Mouse (Mus musculus): ENCODE measurements at regions not wholly inside any gene's neighbourhood (a gene's known extent, or its start where the extent isn't known, plus 50 kb on each side); places are given as distances from the start of the nearest gene placed in this dataset.

DNA sequence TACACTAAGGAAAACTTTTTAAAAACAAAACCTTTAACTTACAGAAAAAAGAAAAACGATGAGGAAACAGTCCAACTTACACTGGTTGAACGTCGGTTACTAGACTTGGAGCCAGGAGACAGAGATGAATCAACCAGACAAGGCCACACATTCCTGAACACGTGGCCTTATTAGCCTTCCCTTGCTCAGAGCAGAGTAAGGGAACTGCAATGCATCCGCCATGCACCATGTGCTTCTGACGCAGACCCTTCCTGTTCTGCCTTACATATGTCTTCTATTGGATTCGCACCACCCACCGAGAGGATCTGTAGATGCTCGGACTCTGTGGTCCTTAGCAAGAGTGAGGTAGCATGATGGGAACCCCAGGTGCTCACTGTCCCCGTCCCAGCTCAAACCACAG lies 336.2 kb upstream of the Zfp637 start:
- DNase-seq (ENCODE audit: low read depth, low spot score), result no peak

DNA sequence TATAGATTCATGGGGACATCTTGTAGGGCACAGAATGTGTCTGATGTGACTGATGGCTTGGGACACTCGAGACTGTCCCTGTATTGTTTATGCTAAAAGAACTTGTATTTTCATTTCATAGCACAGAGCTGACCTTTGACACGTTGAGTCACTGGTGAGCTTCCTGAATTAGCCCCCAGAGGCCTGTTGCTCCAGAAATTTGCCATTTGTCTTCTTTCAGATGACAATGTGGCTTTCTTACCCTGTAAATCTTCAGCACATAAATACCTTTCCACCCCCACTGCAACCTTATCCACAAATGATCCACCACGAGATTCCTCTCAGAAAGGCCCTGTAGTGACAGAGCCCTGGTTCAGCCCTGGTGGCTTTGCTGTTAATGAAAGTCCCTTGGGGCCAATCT lies 335.5 kb upstream of the Zfp637 start:
- no peak for DNase-seq (ENCODE audit: low read depth, low spot score)

DNA sequence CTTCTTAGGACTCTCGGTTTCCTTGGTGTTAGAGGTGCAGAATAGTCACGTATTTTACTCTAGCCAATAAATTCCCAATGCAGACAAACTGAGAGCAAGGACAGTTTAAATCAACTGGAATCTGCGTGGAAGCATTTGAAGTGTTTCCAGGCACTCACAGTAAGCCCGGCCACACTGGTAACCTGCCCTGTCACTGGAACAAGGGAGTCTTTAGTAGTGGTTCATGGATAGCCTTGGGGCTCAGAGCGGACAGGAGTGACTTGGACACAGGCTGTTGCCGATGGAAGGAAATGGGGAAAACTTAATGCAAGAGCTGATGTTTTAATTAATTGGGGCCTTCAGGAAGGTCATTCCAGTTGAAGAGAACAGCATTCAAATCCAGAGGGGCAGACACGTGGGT lies 334.4 kb upstream of the Zfp637 start:
- DNase-seq (ENCODE audit: low read depth, low spot score), result no peak

DNA sequence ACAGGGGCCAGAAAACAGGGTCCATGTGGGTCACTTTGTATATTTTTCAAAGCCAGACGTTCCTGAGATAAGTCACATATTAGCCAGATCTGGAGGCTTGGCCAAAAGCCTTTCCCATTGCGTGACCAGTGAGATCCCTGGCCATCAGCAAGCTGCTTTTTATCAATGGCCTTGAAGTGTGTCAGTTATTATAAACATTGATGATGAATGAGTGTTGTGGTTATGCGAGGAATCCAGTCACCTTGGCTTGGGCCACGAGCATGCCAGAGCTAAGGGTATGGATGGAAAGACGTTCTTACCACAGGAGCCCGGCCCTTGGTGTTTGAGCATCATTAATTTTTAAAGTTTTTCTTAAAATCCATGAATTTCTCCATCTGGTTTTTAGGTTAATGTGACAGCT lies 332.1 kb upstream of the Zfp637 start:
- DNase-seq (ENCODE audit: low read depth, low spot score), result no peak

DNA sequence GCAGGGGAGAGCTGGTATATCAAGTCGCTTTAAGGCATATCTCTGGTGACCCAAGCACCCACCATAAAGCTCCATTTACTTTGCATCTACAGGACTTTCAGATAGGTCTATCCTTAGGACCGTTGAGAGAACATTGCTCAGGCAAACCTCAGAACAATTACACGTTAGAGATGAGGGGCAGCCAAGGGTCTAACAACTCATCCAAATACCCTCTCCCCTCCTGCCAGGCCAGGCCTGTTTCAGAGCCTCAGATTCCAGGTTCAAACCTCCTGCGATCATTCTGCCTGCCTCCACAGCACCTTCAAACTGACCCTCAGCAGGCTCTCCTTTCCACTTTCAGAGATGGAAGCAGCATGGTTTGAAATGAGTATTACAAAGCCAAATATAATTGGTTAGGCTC lies 331.0 kb upstream of the Zfp637 start:
- DNase-seq (ENCODE audit: low read depth, low spot score), result no peak

DNA sequence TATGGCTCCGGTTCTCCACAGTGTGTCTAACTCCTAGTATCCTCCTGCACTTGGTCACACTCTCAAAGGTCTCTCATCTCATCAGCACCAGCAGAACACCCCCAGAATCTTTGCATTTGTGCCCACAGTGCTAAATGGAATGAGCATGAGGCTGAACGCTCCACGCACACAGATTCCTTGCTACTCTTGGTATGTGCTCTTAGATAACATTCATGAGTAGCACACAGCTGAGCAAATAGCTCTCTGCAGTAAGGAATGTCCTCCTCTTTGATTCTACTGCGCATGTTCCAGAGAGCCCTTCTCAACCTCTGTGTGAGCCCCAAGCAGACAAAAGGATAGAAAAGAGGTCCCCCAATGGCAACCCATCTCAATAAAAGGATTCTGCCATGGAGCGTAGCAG lies 326.1 kb upstream of the Zfp637 start:
- DNase-seq (ENCODE audit: low read depth, low spot score), result no peak

DNA sequence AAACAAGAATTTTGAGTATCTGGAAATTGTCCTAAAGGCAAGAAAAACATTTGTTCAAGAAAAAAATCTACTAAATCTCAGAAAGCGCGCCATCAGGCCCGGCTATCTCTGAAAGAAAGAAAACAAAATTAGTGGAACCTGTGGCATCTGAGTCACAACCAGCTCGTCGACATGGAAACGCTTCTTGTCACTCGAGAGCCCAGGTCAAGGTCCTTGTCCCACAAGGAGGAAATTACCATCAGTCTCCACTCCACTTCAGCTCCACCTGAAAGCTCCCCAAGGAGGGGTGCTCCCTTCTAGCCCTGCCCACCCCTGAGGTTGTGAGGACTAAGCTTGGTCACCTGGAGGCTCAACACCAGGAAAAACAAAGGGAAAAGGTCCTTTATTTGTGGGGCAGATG lies 324.1 kb upstream of the Zfp637 start:
- no peak for DNase-seq (ENCODE audit: low read depth, low spot score)

DNA sequence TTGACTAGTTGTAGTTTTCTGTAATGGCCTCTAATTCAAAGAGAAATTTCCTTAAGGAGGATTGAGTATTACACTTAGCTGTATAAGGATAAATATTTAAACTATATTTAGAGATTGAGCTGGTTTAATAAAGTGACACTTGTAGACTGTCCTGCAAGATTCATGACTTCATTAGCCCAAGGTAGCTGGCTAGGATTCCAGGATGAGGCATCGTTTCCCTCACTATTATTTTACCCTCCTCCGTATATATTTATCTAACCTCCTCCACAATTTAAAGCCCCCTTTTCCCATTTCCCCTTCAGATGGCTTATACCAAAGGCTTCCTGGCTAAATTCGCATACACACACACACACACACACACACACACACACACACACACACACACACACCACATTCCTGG lies 322.0 kb upstream of the Zfp637 start:
- no peak for DNase-seq (ENCODE audit: low read depth, low spot score)

DNA sequence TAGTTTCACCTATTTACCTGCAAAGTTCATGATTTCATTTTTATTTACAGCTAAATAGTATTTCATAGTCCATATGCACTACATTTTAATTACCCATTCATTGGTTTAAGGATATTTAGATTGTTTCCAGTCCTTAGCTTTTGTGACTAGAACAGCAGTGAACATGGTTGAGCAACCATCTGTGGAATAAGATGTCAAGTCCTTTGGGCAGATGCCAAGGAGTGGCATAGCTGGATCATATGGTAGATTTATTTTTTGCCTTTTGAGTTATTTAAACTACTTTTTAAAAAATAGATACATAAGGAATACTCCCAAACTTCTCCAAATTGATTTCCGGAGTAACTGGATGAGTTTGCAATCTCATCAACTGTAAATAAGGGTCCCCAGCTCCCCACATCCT lies 321.5 kb upstream of the Zfp637 start:
- DNase-seq (ENCODE audit: low read depth, low spot score), result no peak

DNA sequence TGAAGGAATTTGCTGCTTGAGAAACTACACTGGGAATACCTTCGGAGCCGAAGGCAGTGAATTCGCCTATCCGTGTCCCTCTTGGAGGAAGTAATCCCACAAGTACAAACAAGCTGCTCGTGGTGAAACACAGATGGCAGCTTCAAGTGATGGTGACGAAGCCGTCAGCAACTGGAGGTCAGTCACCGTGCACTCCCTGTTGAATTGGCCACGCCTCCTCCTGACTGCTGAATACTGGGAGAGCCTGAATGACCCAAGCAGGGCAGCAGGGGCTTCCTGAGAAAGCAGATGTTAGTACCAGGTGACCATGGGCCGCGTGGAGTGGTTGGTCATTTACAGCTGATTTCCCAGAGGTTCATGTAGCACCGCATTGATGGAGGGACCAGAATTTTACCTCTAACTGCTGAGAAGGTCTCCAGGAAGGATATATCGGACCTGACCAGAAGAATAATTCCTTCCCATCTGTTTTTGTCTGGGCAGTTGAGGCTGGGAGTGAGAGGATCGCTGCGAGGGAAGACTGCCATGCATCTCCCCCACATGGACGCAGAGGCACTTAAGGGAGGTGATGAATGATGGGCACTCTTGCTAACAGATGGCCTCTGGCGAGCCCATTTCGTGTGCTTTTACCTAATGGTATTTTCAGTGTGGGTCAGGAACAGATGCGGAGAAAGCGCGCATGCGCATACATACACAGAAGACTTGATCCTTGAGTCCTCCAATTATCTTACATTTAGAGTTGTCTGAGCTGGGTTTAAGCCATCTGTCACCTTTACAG lies 314.6 kb upstream of the Zfp637 start:
- no peak for DNase-seq (ENCODE audit: low read depth, low spot score)

DNA sequence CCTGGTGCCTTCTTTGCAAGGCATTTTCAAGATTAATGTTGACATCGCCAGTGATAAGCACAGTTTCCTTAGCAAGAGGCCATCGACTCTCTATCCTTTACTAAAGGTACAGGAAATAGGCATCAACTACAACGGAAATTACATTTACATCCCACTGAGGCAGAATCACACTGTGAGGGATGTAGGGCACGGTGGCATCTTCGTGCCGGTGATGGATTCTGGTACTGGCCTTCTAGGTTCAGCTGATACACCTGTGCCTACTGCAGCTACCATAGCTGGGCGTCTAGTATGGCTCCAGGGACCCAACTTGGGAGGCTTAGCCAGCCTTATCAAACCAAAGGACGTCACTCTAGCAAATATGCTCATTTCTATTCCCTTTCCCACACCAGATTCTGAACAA lies 313.5 kb upstream of the Zfp637 start:
- DNase-seq (ENCODE audit: low read depth, low spot score), result no peak

DNA sequence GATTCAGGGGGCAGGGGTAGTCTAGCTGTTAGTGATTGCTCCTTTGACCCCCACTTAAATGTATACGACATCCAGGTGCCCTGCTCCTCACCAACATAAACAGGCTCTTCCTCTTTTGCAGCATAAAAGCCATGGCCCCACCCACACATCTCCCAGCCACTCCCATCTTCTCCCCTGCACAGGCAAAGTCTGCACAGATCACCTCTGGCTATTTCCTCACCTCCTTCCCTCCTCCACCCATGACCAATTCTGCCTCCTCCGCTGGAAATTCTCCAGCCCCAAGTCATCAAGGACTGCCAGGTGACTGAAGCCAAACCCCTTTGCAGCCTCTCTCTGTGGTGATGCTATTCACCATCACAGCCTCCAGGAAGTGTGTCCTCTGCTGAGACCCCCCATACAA lies 306.8 kb upstream of the Zfp637 start:
- peak; percentile 14 for DNase-seq (ENCODE audit: low read depth, low spot score)

DNA sequence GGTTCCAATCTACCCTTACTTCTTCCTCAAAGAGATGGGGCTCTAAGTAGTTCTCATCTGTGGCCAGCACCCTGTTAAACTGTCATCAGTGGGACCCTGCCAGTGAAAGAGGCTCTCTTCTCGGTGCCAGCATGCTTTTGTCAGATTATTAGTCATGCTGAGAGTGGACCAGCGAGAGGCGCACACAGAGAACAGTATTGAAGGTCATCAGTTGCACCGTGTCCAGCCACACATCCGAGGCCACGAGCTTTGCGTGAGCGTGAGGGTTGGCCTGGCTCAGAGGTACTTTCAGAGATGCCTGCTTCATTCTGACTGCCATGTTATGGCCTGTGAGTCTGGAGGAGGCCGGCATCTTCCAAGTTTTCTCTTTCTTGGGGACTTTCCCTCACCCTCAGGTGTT lies 306.0 kb upstream of the Zfp637 start:
- DNase-seq (ENCODE audit: low read depth, low spot score), result no peak

DNA sequence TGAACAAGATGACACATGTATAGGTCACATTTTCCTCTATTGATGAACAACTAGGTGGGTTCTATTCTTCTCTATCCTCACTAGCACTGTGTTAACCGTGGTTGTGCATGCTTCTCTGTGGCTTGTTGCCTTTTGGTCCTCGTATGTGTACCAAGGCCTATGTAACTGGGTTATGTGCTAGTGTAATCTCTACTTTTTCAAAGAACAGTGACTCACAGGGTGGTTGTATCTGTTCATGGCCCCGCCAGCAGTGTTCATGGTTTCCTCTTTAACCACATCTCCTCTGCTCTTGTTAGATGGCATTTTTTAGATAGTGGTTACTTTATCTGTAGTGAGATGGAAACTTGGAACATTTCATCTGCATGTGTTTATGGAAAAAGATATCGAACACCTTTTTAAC lies 304.9 kb upstream of the Zfp637 start:
- no peak for DNase-seq (ENCODE audit: low read depth, low spot score)

DNA sequence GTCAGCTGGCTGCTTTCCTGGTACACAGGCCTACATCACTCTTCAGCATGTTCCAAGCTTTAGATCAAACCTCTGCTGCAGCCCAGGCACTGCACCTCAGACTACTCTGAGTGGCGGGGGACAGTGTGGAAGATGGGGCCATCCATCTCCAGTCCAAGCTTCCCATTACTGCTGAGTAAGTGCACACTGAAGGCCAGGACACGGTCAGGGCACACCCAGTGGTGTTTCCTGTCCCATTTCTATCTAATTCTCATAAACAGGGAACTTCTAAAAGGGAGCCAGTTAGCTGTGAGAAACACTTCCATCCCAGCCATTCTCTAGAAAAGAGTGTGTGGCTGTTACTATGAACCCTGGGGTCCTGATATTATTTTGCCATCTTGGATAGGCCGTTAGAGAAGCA lies 298.5 kb upstream of the Zfp637 start:
- DNase-seq (ENCODE audit: low read depth, low spot score), result no peak

DNA sequence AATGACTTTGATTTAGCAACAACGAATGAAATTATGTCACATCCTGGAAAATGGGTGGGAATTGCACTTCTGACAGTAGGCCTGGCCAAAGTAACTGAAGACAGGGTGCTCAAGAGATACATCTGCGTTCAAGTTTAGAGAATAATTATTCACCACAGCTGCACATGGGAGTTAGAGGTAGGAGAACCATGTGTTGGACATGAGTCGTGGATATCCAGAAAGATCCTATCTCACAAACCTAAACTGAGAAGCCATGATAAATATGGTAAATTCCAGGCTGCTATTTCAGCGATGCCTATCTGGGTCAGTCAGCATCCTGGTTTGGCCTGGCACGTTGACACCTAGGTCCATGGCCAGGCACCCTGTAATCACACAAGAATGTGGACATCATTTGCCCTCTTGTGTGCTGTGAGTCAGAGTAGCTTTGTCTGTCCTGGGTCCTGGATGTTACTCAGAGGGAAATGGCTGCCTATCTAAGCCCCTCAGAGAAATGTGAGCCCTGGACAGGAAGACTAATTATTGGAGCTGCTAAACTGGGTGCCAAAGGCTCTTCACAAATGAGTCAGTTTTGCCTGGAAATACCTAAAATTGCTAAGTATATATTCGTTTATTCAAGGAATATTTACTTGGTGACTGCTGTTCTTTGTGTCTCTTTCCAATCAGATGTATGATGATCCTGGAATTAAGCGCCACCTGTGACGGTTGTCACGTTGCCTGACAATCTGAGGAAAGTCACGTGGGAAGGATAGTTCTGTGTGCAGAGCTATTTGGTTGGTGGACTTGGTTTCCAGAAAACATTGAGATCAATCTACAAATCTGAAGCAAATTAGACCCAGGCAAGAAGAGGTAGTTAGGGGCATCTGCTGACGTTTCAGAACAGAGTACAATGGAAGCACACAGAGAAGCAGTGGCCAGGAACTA lies 296.4 kb upstream of the Zfp637 start:
- no peak for DNase-seq (ENCODE audit: low read depth, low spot score)

DNA sequence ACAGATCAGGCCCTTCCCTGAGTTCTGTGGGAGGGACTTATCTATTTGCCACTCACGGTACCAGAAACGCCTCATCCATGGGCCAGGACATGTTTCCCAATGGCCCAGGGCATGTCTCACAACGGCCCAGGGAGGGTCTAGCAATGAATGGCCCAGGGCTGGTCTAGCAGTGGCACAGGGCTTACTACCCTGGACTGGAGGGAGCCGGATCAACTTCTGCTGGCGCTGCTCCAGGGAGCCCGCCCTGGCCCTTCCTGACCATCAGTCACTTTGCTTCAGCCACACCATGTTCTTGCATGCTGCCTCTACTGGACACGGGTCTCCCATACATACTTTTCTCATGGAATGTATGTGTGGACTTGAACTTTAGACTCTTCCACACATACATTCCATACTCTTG lies 290.1 kb upstream of the Zfp637 start:
- no peak for DNase-seq (ENCODE audit: low read depth, low spot score)

DNA sequence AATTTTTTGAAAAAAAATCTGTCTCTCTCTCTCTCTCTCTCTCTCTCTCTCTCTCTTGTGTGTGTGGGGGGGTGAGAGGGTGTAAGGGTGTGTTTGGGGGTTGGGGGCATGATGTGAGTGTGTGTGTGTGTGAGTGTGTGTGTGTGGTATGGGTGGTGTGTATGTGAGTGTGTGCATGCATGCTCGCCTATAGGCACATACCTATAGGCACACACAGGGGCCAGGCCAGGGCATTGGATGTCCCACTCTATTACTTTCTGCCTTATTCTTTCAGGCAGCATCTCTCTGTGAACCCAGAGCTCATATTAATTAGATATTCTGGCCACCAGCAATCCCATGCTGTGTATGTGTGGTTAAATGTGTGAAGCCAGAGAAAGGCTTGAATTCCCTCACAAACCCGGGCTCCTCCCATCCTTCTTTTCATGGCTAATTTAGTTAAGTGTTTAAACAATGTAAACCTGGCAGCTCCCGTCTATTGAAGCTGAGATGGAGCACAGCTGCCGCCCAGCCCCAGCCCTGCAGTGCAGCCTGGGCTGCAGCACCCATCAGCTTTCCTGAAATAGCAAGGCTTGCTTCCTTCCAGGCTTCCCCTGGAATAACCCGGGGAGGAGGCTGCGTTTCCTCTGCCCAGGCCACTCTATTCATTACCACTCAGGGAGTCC lies 288.8 kb upstream of the Zfp637 start:
- DNase-seq (ENCODE audit: low read depth, low spot score), result peak; percentile 52

DNA sequence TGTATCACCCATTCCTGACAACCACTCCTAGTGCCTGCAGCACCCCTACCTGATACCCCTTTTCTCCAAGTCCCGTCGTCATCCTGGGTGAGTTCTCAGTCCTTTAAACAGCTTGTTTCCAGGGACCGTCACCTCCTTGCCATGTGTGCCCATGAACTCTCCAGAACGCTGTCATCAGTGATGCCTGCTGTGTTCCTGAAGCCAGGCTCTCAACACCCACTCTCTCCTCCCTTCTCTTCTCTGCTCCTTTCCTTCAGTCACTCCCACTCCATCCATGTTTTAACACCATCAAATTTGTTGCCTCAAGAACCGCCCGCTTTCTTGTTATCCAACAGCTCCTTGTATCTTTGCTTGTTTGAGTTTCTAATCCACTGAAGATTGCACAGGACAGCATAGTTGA lies 277.8 kb upstream of the Zfp637 start:
- no peak for DNase-seq (ENCODE audit: low read depth, low spot score)

DNA sequence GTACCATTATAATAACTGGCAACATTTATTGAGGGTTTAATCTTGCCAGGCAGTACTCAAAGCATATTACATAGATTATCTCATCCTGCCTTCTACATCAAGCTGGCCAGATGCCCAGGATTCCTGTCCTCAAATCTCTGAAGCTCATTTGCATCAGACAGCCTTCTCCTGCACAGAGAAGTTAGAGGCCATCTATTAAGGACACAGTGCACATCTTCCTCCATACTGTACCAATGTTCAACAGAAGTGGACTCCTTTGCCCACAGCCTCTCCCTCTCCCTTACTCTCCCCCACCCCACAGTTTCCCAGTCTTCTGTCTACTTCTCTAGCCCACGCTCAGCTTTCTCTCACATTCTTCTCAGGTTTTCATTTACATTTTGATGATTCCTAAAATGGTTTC lies 277.3 kb upstream of the Zfp637 start:
- DNase-seq (ENCODE audit: low read depth, low spot score), result no peak

DNA sequence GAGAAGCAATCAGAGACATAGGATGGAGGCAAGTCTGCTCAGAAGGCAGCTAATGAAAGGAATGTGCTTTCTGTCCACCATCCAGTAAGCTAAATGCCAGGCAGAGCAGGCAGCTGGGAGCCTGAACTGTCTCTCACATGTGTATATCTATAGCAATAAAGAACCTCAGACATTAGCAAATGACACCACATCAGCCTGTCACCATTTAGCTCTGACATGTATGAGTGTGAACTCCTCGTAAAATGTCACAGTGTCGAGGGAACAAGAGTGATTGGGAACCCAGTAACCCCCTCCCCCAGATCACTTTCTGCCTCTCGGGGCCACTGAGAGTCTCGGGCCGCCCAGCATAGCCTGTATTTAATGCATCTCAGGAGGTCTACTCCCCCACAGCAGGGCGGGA lies 274.2 kb upstream of the Zfp637 start:
- DNase-seq (ENCODE audit: low read depth, low spot score), result no peak

DNA sequence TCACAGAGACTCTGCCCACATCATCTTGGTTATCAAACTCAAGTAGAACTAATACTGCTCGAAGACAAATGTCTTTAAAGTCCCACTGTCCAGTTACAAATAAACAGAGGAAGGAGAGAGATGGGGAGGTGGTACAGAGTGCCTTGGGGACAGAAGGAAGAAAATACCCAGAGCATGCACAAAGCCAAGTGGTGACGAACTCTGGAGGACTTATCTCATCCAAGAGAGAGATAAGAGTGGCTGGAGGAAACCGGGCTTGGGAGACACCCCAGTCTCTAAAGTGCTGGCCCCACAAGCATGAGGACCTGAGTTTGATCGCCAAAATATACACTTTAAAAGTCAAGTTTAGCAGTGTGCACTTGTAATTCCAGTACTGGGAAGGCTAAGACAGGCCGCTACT lies 273.3 kb upstream of the Zfp637 start:
- DNase-seq (ENCODE audit: low read depth, low spot score), result no peak
